Comparison of ENCODE assay signal across 8 mouse cellular contexts in the genomic region with DNA sequence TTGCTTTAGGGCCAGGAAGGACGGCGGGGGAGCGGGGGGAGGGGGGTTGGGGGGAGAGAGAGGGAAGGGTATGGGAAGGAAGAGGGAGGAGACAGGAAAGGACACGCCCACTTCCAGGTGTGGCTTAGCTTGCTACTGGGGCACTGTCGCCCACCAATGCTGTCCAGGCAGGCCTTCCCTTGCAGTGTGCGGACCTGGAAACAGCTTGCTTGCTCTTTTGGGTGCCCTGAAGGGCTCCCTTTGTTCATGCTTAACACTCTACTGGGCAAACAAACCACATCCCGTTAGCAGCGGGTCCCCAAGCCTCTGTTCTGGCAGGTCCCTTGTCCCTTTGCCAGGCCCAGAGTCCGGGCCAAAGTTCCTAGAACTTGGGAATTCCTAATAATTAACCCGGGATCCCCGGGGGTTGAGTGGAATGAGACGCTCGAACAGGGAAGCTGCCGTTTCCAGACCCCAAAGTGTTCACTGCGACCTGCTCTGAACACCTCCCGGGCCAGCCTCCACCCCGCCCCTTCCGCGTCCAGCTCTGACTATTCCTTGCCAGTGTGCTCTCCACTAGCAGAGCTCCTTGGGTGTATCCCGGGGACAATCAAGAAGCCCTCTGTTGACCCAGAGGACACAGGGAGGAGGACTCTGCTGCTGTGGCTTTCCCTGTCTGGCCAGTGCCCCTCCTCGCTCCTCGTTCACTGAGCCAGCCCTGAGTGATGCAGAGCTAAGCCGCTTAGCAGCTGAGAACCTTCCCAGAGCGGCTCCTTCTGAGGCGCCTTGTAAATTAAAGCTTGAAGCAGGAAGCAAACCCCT. TPM values are rescaled to one million over a fixed set of nuclear protein-coding genes. Genes with fewer than 3 reads are reported as not detected.
A peak's percentile ranks its signal among the peaks of the same experiment; 100 is the strongest.
DNase-seq lines count a peak whose midpoint lies in the region; ATAC-seq and TF ChIP-seq lines count a peak whose summit lies in the region.

No protein-coding gene starts in this region.

- DNase-seq in B cell, adult 2 months, result peak; percentile 37 to 41
- DNase-seq in Patski (ENCODE audit: low read depth, low spot score), result no peak
- peak; percentile 89 for DNase-seq in forelimb bud, embryonic 11.5 days (ENCODE audit: low read depth, low spot score)
- DNase-seq in kidney, adult 9 months, result peak; percentile 96
- peak; percentile 62 for DNase-seq in lung, postnatal 0 days (ENCODE audit: low spot score)
- DNase-seq in gastrocnemius, postnatal 36 days, result no peak

- 8% methylated on average over 22 of the region's 25 CpGs for WGBS in lung, postnatal 0 days
- WGBS in small intestine, adult 2 months, result 4% methylated on average over 25 of the region's 25 CpGs

- 0 out of 2 replicates have a peak, but pooled peaks have one; percentile 21 for TF ChIP-seq POLR2A in small intestine, adult 2 months (IDR thresholded peaks at IDR 0.05; ENCODE audit: low read depth, low read length)

- H3K36me3 ChIP-seq in lung, postnatal 0 days (ENCODE audit: insufficient read depth, low read length), result no peaks in the 10 kb centered on the region
- no peaks in the 10 kb centered on the region for H3K36me3 ChIP-seq in small intestine, adult 2 months (ENCODE audit: control insufficient read depth, insufficient read depth, low read length)

- no peaks in the 10 kb centered on the region for H3K9me3 ChIP-seq in lung, postnatal 0 days (ENCODE audit: low read length)

- H3K4me2 ChIP-seq in lung, postnatal 0 days (replicated peaks; ENCODE audit: low read depth, low read length), result peak overlapping the region; percentile 61

- intact Hi-C loops in gastrocnemius, postnatal 36 days (cut with DNase I), result loop anchor here (10.0 kb wide), 1 partner anchor 1574 kb away; no protein-coding TSS in a partner anchor

- no peaks in the 10 kb centered on the region for H3K27me3 ChIP-seq in Patski
- no peaks in the 10 kb centered on the region for H3K27me3 ChIP-seq in lung, postnatal 0 days (replicated peaks; ENCODE audit: insufficient read depth, low read length)
- H3K27me3 ChIP-seq in small intestine, adult 2 months (ENCODE audit: control insufficient read depth, insufficient read depth, low read length), result no peaks in the 10 kb centered on the region

- ATAC-seq in Patski, result peak; percentile 57
- ATAC-seq in lung, postnatal 0 days, result peak; percentile 10; the same call in 1 of the 2 replicates
- ATAC-seq in megakaryocyte progenitor cell, adult 5-6 weeks (replicated peaks; ENCODE audit: poor library complexity), result no peak

- POLR2A ChIA-PET in Patski (lab: Charles Lee), result interaction anchor here (1.8 kb wide), 1 partner anchor 20 kb away, joined by 6 read pairs; no protein-coding TSS in a partner anchor

- H3K9ac ChIP-seq in lung, postnatal 0 days (replicated peaks; ENCODE audit: low read depth), result no peak overlapping the region

- peak overlapping the region; percentile 20; the same call in 1 of the 2 replicates for H3K27ac ChIP-seq in lung, postnatal 0 days (ENCODE audit: low read length)
- no peak overlapping the region for H3K27ac ChIP-seq in small intestine, adult 2 months (ENCODE audit: insufficient read depth, low read depth, low read length)

- CTCF ChIA-PET in Patski (lab: Charles Lee), result interaction anchor here (1.4 kb wide), 1 partner anchor 42 kb away, joined by 3 read pairs; no protein-coding TSS in a partner anchor

- TF ChIP-seq EP300 in lung, postnatal 0 days (IDR thresholded peaks at IDR 0.05), result no peak

- H3K4me1 ChIP-seq in lung, postnatal 0 days (ENCODE audit: insufficient read depth, low read depth, low read length), result no peaks in the 10 kb centered on the region
- H3K4me1 ChIP-seq in small intestine, adult 2 months (ENCODE audit: control insufficient read depth, insufficient read depth, insufficient read length, low read length), result peaks cover 14% of the 10 kb centered on the region

- H3K4me3 ChIP-seq in lung, postnatal 0 days (ENCODE audit: low read depth, low read length), result peak overlapping the region; percentile 28
- peak overlapping the region; percentile 43 for H3K4me3 ChIP-seq in small intestine, adult 2 months (ENCODE audit: low read depth, low read length)

- in situ Hi-C loops in Patski (cut with MboI; ENCODE audit: low pct_unique_long_range_greater_than_20kb), result no loop called here

- no peak for TF ChIP-seq CTCF in Patski (IDR thresholded peaks at IDR 0.05)
- TF ChIP-seq CTCF in lung, postnatal 0 days (IDR thresholded peaks at IDR 0.05), result no peak
- no peak for TF ChIP-seq CTCF in small intestine, adult 2 months (IDR thresholded peaks at IDR 0.05; ENCODE audit: extremely low read depth, insufficient read length, insufficient replicate concordance, low read depth, low read length)

RNA-seq across cellular contexts. Expression of gene Adnp, which starts 47.8 kb away (rescaled TPM):
- 18.6 TPM for polyA plus RNA-seq in Patski (2021)
- 3.4 and 4.9 TPM in 2 replicates for polyA plus RNA-seq in lung, postnatal 0 days (2015; fragmentation: Nextera tagmentation; extraction: Ambion mirVana)
- 6.4 and 12.9 TPM in 2 replicates for polyA plus RNA-seq in small intestine, adult 2 months (2012; rRNA removed)
- total RNA-seq in megakaryocyte progenitor cell, adult 5-6 weeks (2015), result 23.3 and 27.9 TPM in 2 replicates
- total RNA-seq in megakaryocyte progenitor cell, adult 5-6 weeks (2017), result 0.33 and 1.4 TPM in 2 replicates
- 10 to 100 TPM; 15.1 to 18.0 TPM for total RNA-seq in gastrocnemius, postnatal 36 days (2021)

Comparison
In these comparisons a context has a peak if more than half of its experiments do, and no peak if none do; other contexts are left out.
1. DNase-seq: peak in B cell, adult 2 months (2 of 2), forelimb bud, embryonic 11.5 days (single experiment), kidney, adult 9 months (single experiment) and lung, postnatal 0 days (single experiment); none in Patski (single experiment) and gastrocnemius, postnatal 36 days (0 of 2).